Mouse (Mus musculus) olfactory bulb, adult 2 months (tissue): ENCODE results near the gene Hsd17b3. TPM values are rescaled to one million over a fixed set of nuclear protein-coding genes. Genes with fewer than 3 reads are reported as not detected.

Source experiments
- H3K27ac ChIP-seq: fragments of 200-500 bp; 2 replicates; pipeline ENCODE4 v1.5.1; 2012; ENCODE audit warnings: low read depth, low read length; ENCODE audit not compliant: insufficient read depth
- H3K4me1 ChIP-seq: fragments of 200-500 bp; 2 replicates; pipeline ENCODE4 v1.6.1; 2012; ENCODE audit warnings: low read length; ENCODE audit not compliant: control insufficient read depth, insufficient read depth
- H3K4me3 ChIP-seq: fragments of 200-500 bp; 2 replicates; pipeline ENCODE4 v1.5.1; 2012; ENCODE audit warnings: mild to moderate bottlenecking, low read depth, low read length, moderate library complexity; ENCODE audit not compliant: insufficient read depth
- CTCF ChIP-seq: fragments of 200-500 bp; IDR thresholded peaks from 2 replicates; pipeline ENCODE4 v1.5.1; 2012; ENCODE audit warnings: low read depth, mild to moderate bottlenecking, low read length, moderate library complexity; ENCODE audit not compliant: insufficient read depth
- POLR2A ChIP-seq: fragments of 200-500 bp; IDR thresholded peaks from 2 replicates; pipeline ENCODE4 v1.6.1; 2012; ENCODE audit warnings: mild to moderate bottlenecking, low read depth, low read length, moderate library complexity; ENCODE audit not compliant: insufficient read depth
- WGBS: fragments of 180-500 bp; shearing (Covaris S2); methylation state at CpG from one replicate; pipeline ENCODE4 v1.1.7; 2018; 5-methylcytosine and 5-hydroxymethylcytosine counted together
- polyA plus RNA-seq: library from polyadenylated mRNA; stranded (reverse); fragments of >200 nt; gene quantifications from 2 replicates; pipeline ENCODE4 v1.2.4, GENCODE M21; 2012; ENCODE audit warnings: low replicate concordance; ENCODE audit not compliant: missing spikeins, insufficient read depth, insufficient read length

The Hsd17b3 gene
- polyA plus RNA-seq, 1 experiment: not detected

GRCm38 (mm10) chr13:64090278-64090677 is 1.2 kb upstream of the Hsd17b3 start:
- WGBS: 91% methylated on average over 5 of the region's 5 CpGs
- H3K4me1 ChIP-seq: no peaks in the 10 kb centered on the region
- H3K4me3 ChIP-seq: no peak overlapping the region
- no peak for TF ChIP-seq POLR2A
- TF ChIP-seq CTCF: no peak
- H3K27ac ChIP-seq: no peak overlapping the region

GRCm38 (mm10) chr13:64088057-64088456 is 973 bp downstream of the Hsd17b3 start:
- H3K4me1 ChIP-seq: no peaks in the 10 kb centered on the region
- 80% methylated on average over 7 of the region's 7 CpGs for WGBS
- TF ChIP-seq CTCF: no peak
- no peak overlapping the region for H3K4me3 ChIP-seq
- no peak overlapping the region for H3K27ac ChIP-seq

GRCm38 (mm10) chr13:64086036-64086435 is 3.0 kb downstream of the Hsd17b3 start:
- 82% methylated on average over 5 of the region's 5 CpGs for WGBS
- TF ChIP-seq POLR2A (no peak), CTCF (no peak)
- no peak overlapping the region for H3K4me3 ChIP-seq
- H3K27ac ChIP-seq: no peak overlapping the region
- H3K4me1 ChIP-seq: 0 out of 2 replicates have a peak, but pooled peaks cover 4% of the 10 kb centered on the region

GRCm38 (mm10) chr13:64083331-64083730 is 5.7 kb downstream of the Hsd17b3 start:
- H3K27ac ChIP-seq: no peak overlapping the region
- H3K4me1 ChIP-seq: 0 out of 2 replicates have a peak, but pooled peaks cover 4% of the 10 kb centered on the region
- TF ChIP-seq CTCF (no peak), POLR2A (no peak)
- H3K4me3 ChIP-seq: no peak overlapping the region
- WGBS: 93% methylated on average over 3 of the region's 3 CpGs

- 41% methylated on average over 16 of the region's 16 CpGs for WGBS
- 0 out of 2 replicates have a peak, but pooled peaks cover 4% of the 10 kb centered on the region for H3K4me1 ChIP-seq
- TF ChIP-seq POLR2A (no peak), CTCF (no peak)
- H3K4me3 ChIP-seq: no peak overlapping the region
- H3K27ac ChIP-seq: no peak overlapping the region
Measured at GRCm38 (mm10) chr13:64081012-64081919, 7.8 kb downstream of the Hsd17b3 start.

GRCm38 (mm10) chr13:64077591-64077990 is 11.4 kb downstream of the Hsd17b3 start:
- H3K4me1 ChIP-seq: 0 out of 2 replicates have a peak, but pooled peaks cover 4% of the 10 kb centered on the region
- 91% methylated on average over 5 of the region's 5 CpGs for WGBS
- H3K4me3 ChIP-seq: no peak overlapping the region
- TF ChIP-seq POLR2A: no peak
- no peak for TF ChIP-seq CTCF
- no peak overlapping the region for H3K27ac ChIP-seq

- H3K4me1 ChIP-seq: no peaks in the 10 kb centered on the region
- no peak overlapping the region for H3K4me3 ChIP-seq
- TF ChIP-seq POLR2A (no peak), CTCF (no peak)
- 80% methylated on average over 4 of the region's 4 CpGs for WGBS
- no peak overlapping the region for H3K27ac ChIP-seq
Measured at GRCm38 (mm10) chr13:64076074-64076473, 13.0 kb downstream of the Hsd17b3 start.

GRCm38 (mm10) chr13:64066653-64067052 is 22.4 kb downstream of the Hsd17b3 start:
- WGBS: 68% methylated on average over 3 of the region's 3 CpGs
- H3K4me3 ChIP-seq: no peak overlapping the region
- H3K27ac ChIP-seq: no peak overlapping the region
- no peak for TF ChIP-seq CTCF
- no peak for TF ChIP-seq POLR2A
- H3K4me1 ChIP-seq: no peaks in the 10 kb centered on the region

GRCm38 (mm10) chr13:64064276-64064675 is 24.8 kb downstream of the Hsd17b3 start:
- H3K4me3 ChIP-seq: no peak overlapping the region
- H3K27ac ChIP-seq: no peak overlapping the region
- no peak for TF ChIP-seq POLR2A
- TF ChIP-seq CTCF: no peak
- H3K4me1 ChIP-seq: no peaks in the 10 kb centered on the region
